Mouse (Mus musculus): ENCODE results near the gene Rbp4.

GRCm38 (mm10) chr19:38132481-38132880, 7.4 kb upstream of the Rbp4 start, which contains the start of gene Pde6c:
- TF ChIP-seq ZC3H11A (IDR thresholded peaks at IDR 0.05; ENCODE audit: borderline replicate concordance, low read depth, low read length): no peak
- TF ChIP-seq HCFC1 (IDR thresholded peaks at IDR 0.05; ENCODE audit: borderline replicate concordance, insufficient read depth, low read length): no peak
- TF ChIP-seq MAFK (IDR thresholded peaks at IDR 0.05; ENCODE audit: insufficient read depth, low read depth, low read length): no peak
- no peak for TF ChIP-seq ZNF384 (IDR thresholded peaks at IDR 0.05; ENCODE audit: low read depth, low read length)
